Mouse (Mus musculus): ENCODE data around the gene Gstt2.

Gstt2 gene

GRCm38 (mm10) chr10:75837248-75837759 lies at the start of gene Gstt2:
TSS of gene Gstt2 (minus strand) at chr10:75837424.
- in situ Hi-C loops (cut with MboI, MseI): loop anchor here in 1 of 2 experiments (10.0 kb wide), 1 partner anchor 1697 kb away; the partner anchor contains the start of gene Itgb2

- in situ Hi-C loops (cut with MboI, MseI): loop anchor here (5.0 kb wide), 1 partner anchor 68 kb away; the partner anchor contains the start of gene Gm5134 (in 2 of the 2)
These were observed 47.5 kb upstream of the Gstt2 start for GRCm38 (mm10) chr10:75884742-75885141.

GRCm38 (mm10) chr10:75883232-75883552 lies 46.0 kb upstream of the Gstt2 start:
- in situ Hi-C loops (cut with MboI, MseI): no loop called here

- in situ Hi-C loops (cut with MboI, MseI): no loop called here
These were observed 45.4 kb upstream of the Gstt2 start for GRCm38 (mm10) chr10:75882433-75883231.

- in situ Hi-C loops (cut with MboI, MseI): no loop called here
These were observed 44.6 kb upstream of the Gstt2 start for GRCm38 (mm10) chr10:75881578-75882432.

- in situ Hi-C loops (cut with MboI, MseI): no loop called here
These were observed 43.8 kb upstream of the Gstt2 start for GRCm38 (mm10) chr10:75880771-75881577.

DNA sequence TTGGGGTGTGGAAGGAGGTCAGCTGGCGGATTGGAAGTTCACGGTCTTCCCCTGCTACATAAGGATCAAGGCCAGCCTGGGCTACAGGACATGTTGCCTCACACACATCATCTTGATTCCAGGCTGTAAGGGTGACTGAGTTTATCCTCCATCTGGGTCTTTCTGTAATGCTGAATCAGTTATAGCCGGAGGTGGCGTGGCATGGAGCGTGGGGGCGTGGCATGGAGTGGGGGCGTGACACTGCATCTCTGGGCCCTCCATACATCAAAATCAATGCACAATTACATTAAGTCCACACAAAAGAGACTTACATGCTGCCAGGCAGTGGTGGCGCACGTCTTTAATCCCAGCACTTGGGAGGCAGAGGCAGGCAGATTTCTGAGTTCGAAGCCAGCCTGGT lies 43.1 kb upstream of the Gstt2 start:
- in situ Hi-C loops (cut with MboI, MseI): no loop called here

- in situ Hi-C loops (cut with MboI, MseI): no loop called here
These were observed 41.6 kb upstream of the Gstt2 start for GRCm38 (mm10) chr10:75878836-75879235.

DNA sequence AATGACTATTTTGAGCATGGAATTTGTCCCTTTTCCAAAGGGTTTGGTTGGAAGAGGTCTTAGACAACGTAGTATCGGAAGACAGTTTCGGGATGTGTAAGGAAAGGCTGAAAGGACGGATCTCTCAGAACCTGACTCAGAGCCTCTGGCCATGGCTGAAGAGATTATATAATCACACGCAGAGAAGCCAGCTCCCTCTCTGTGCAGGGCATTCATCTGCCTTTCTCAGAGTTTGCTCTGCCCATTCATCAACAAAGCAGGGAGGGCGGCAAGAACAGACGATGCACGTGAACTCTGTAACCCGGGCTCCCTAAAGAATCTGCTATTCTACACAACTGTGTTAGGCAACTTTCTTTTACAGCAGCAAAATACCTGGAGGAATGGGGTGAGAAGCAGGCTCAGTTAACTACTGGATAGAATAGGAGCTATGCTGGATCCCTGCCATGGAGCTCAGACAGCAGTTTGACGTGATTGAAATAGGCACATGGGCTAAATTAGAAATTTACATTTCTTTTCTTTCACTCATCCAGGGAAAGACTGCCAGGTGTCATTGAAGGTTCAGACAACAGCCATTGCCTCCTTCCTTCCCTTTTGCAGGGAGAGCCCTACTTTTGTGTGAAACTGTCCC lies 36.4 kb upstream of the Gstt2 start:
- in situ Hi-C loops (cut with MboI, MseI): no loop called here

GRCm38 (mm10) chr10:75872915-75873542 lies 35.8 kb upstream of the Gstt2 start:
- in situ Hi-C loops (cut with MboI, MseI): no loop called here

GRCm38 (mm10) chr10:75872025-75872914 lies 35.0 kb upstream of the Gstt2 start:
- in situ Hi-C loops (cut with MboI, MseI): no loop called here

DNA sequence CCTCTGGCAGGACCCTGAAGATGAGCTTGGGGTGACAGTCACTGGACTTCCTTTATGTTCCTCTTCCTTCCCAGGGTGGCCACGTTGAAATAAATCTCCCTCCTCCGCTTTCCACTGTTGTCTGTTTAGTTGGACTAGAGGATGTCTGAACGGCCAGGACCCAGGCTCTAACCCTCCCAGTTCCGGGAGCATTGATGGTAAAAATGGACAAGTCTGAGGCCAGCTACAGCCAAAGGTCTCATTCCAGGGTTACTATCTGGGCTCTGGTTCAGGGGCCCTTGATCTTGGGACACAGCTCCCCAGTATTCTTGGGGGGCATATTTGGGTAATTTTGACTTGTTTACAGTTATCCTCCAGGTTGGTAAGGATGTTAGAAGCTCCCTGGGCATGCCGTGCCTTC lies 24.4 kb upstream of the Gstt2 start:
- in situ Hi-C loops (cut with MboI, MseI): no loop called here

DNA sequence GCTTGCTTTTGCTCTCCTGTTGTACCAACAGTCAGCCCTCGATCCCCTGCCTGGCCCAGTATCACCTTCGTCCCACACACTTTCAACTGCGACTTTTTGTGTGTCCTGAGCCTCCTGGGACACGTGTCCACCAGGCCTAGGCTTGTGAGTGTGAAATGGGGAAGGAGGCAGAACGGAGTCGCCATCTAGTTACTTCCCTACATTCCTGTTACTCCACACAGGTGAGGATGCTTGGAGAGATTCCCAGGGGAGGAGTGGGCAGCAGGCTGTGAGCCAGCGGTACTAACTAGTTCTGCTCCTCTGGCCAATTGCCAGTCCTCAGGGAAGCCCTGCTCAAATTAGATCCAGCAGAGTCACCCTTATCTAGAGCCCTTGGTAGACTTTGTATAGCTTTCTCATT lies 23.5 kb upstream of the Gstt2 start:
- in situ Hi-C loops (cut with MboI, MseI): no loop called here

DNA sequence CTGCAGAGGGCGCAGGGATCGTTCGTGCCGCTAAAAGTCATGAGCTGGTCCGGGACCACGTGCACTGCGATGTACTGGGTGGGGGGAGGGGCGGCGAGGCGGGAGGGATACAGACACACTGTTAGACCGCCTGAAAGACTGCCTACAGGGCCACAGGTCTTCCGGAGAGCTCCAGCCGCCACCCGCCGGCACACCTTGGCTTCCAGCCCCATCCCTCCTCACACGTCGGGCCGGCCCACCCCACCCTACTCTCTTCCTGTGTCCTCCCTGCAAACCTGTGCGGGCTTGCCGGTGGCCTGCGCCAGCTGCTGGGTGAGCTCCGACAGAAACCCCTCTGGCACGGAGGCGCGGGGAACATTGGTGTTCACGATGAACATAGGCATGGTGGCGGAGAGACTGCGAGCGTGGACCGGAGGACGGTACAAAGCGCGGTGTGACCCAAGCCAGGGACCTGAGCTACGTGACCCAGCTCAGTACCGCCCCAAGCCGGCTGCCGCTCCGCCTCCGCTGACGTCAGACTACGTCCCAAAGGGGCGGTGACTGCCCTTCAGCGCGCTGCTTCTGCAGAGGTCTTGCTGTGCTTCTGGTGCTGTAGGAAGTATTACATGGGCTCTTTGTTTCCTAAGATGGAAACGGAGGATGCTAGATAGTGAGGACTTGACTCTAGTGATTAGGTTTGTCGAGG lies 22.7 kb upstream of the Gstt2 start, which contains the start of gene Mif:
Gene Mif, minus strand, starts transcription at position 455 of the 685 bp plus-strand sequence.
- in situ Hi-C loops (cut with MboI, MseI): loop anchor here (5.0 to 10.0 kb wide), 5 partner anchors 93 to 275 kb away; partner anchors contain the start of gene Ggt5 (in 2 of the 2)

DNA sequence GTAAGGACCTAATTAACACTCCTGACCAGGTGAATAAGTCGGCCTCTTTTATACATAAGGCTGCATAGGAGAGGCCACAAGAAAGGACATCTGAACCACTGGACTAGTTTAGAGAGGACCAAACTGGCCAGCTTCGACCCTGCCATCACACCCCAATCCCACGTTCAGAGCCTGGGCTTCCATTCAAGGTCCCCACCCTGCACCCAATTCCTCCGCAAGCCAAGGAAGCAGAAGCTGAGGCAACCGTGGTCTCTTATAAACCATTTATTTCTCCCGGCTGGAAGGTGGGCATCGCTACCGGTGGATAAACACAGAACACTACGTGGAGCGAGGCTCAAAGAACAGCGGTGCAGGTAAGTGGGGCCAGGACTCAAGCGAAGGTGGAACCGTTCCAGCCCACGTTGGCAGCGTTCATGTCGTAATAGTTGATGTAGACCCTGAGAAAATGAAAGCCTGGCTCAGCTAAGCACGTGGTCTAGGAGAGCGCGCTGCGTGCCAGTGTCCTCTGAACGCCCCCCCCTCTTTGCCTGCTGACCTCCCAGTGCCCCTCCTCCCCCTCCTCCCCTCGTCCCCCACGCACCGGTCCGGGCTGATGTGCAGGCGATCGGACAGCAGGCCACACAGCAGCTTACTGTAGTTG lies 22.0 kb upstream of the Gstt2 start:
- in situ Hi-C loops (cut with MboI, MseI): loop anchor here (5.0 to 10.0 kb wide), 5 partner anchors 92 to 274 kb away; partner anchors contain the start of gene Ggt5 (in 2 of the 2)

- in situ Hi-C loops (cut with MboI, MseI): loop anchor here (5.0 to 10.0 kb wide), 5 partner anchors 90 to 273 kb away; partner anchors contain the start of gene Ggt5 (in 2 of the 2)
These were observed 20.4 kb upstream of the Gstt2 start for GRCm38 (mm10) chr10:75857598-75857997.

DNA sequence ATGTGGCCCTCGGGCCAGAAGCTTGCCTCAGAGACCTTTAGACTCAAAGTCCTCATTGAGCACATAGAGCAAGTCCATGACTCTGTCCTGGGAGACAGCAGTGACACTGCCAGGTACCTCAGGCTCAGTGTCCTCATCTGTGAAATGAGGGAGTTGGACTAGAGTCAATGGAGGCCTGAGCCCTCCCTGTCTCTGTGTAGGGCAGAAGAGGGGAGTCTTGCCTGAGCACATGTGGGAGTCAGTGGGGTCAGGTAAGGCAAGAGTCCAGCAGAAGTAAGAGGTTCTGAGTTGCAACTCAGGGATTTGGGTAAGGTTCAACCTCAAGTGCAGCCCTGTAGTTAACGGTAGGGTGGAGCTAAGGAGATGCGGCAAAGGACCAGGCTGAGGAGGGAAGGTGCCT lies 19.8 kb upstream of the Gstt2 start:
- in situ Hi-C loops (cut with MboI, MseI): loop anchor here (5.0 to 10.0 kb wide), 5 partner anchors 90 to 272 kb away; partner anchors contain the start of gene Ggt5 (in 2 of the 2)

Measured in T-helper 17 cell (primary cell).